Mouse (Mus musculus): Measurements from ENCODE around the gene Fam151b. TPM values are rescaled to one million over a fixed set of nuclear protein-coding genes. Genes with fewer than 3 reads are reported as not detected.

Gene Fam151b
- polyA plus RNA-seq (2012; rRNA removed): 7.5 and 8.0 TPM in 2 replicates

GRCm38 (mm10) chr13:92483852-92484463 lies at the start of gene Fam151b:
Gene Fam151b, minus strand, starts transcription at chr13:92484015.

GRCm38 (mm10) chr13:92530721-92531211 lies 47.0 kb upstream of the Fam151b start, which contains the start of gene Zfyve16:
Gene Zfyve16, minus strand, starts transcription at chr13:92530868.

GRCm38 (mm10) chr13:92425758-92426264 lies 58.0 kb downstream of the Fam151b start, which contains the start of gene Ankrd34b:
Gene Ankrd34b, plus strand, starts transcription at chr13:92425896.

Other genes with a start within 250 kb of the Fam151b start
- gene Gm20379, start 178.0 kb downstream of the Fam151b start, polyA plus RNA-seq (2012; rRNA removed): not detected in 2 replicates
- 2.9 and 3.5 TPM in 2 replicates for gene Dhfr, start 129.3 kb downstream of the Fam151b start, polyA plus RNA-seq (2012; rRNA removed)
- gene Msh3, start 129.0 kb downstream of the Fam151b start, polyA plus RNA-seq (2012; rRNA removed): 21.2 and 25.0 TPM in 2 replicates
- 3.0 and 4.2 TPM in 2 replicates for gene Ankrd34b, start 58.1 kb downstream of the Fam151b start, polyA plus RNA-seq (2012; rRNA removed)
- 20.4 and 23.6 TPM in 2 replicates for gene Zfyve16, start 46.9 kb upstream of the Fam151b start, polyA plus RNA-seq (2012; rRNA removed)
- gene Spz1, start 92.2 kb upstream of the Fam151b start, polyA plus RNA-seq (2012; rRNA removed): not detected in 2 replicates
- gene Serinc5, start 127.1 kb upstream of the Fam151b start, polyA plus RNA-seq (2012; rRNA removed): 33.1 and 33.3 TPM in 2 replicates